Mouse (Mus musculus) erythroblast, adult 5-6 weeks (primary cell): ENCODE data around the gene Tdo2. TPM values are rescaled to one million over a fixed set of nuclear protein-coding genes. Genes with fewer than 3 reads are reported as not detected.

ENCODE experiments used
- total RNA-seq, 2 experiments: library from RNA; stranded (forward) in 1 of 2; stranded (reverse) in 1 of 2; fragments of 150-400 nt in 1 of 2; fragments of 200-764, 138-1000 nt in 1 of 2; gene quantifications; 2 replicates each; pipeline versions ENCODE4 v1.2.3 to v1.2.4; 2015 to 2017; ENCODE audit warnings: low replicate concordance in 2 of 2

The Tdo2 gene
- total RNA-seq, 2 experiments from 2014 or later: not detected

Other genes starting within 250 kb of the Tdo2 start
- 3.7 and 5.6 TPM in 2 replicates for gene Ctso, start 43.6 kb downstream of the Tdo2 start, total RNA-seq (2015; ENCODE audit: low replicate concordance)
- 0.84 and 7.1 TPM in 2 replicates for gene Ctso, start 43.6 kb downstream of the Tdo2 start, total RNA-seq (2017; ENCODE audit: low replicate concordance)
- gene Asic5, start 6.1 kb upstream of the Tdo2 start, total RNA-seq (2015; ENCODE audit: low replicate concordance): not detected in 2 replicates
- gene Asic5, start 6.1 kb upstream of the Tdo2 start, total RNA-seq (2017; ENCODE audit: low replicate concordance): not detected in 2 replicates
- gene Gucy1b1, start 98.5 kb upstream of the Tdo2 start, total RNA-seq (2015; ENCODE audit: low replicate concordance): 8.5 TPM in 1 of 2 replicates, not detected in the other
- not detected in 2 replicates for gene Gucy1b1, start 98.5 kb upstream of the Tdo2 start, total RNA-seq (2017; ENCODE audit: low replicate concordance)
- gene Gucy1a1, start 169.6 kb upstream of the Tdo2 start, total RNA-seq (2015; ENCODE audit: low replicate concordance): 0.21 TPM in 1 of 2 replicates, not detected in the other
- gene Gucy1a1, start 169.6 kb upstream of the Tdo2 start, total RNA-seq (2017; ENCODE audit: low replicate concordance): not detected in 2 replicates